Mouse (Mus musculus) layer of hippocampus, postnatal 10 days (tissue): Measurements from ENCODE around the gene Sntg2. TPM values are rescaled to one million over a fixed set of nuclear protein-coding genes. Genes with fewer than 3 reads are reported as not detected.
A peak's percentile ranks its signal among the peaks of the same experiment; 100 is the strongest.

Experiments used
- DNase-seq, 2 experiments: peaks; one replicate each; pipeline ENCODE4 v3.0.0; 2021; ENCODE audit warnings: low spot score in 2 of 2
- long read RNA-seq: library from polyadenylated mRNA; stranded (forward); transcript quantifications from one replicate; pipeline ENCODE4 v2.0.0, GENCODE M21; 2023
- total RNA-seq, 2 experiments: library from RNA; stranded (reverse); gene quantifications; 2 replicates each; pipeline ENCODE4 v1.2.3; 2021

Sntg2 gene
- total RNA-seq, result 1 to 10 TPM; 6.4 to 6.6 TPM
- long read RNA-seq, partial matches to known transcripts, result 2 of 8 reads
- long read RNA-seq, other reads (novel, unspliced or antisense), result 2 of 8 reads

- peak; percentile 74 to 86 for DNase-seq
Measured at GRCm38 (mm10) chr12:30372933-30373501, at the start of gene Sntg2. Gene Sntg2, minus strand, starts transcription at chr12:30373375.

DNA sequence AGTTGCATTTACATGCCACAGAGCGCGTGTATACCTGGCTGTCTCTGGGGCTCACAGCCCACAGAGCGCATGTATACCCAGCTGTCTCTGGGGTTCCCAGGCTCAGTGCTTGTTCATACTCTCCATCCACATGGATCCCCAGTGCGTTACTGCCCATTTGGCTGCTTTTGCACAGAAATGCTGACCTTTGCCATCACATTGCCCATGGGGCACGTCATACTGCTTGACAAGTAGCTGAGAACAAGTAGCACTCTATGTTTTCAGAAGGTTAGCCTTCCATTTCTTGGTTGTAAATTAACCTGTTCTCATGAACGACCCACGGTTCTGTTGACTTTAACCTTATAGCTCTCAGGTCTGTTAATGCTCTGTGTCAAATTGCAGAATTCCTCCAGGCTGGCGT lies 43.4 kb upstream of the Sntg2 start:
- DNase-seq, result no peak

- DNase-seq, result no peak
Measured at GRCm38 (mm10) chr12:30415981-30416380, 42.8 kb upstream of the Sntg2 start.

- no peak for DNase-seq
Measured at GRCm38 (mm10) chr12:30402651-30403050, 29.5 kb upstream of the Sntg2 start.

DNA sequence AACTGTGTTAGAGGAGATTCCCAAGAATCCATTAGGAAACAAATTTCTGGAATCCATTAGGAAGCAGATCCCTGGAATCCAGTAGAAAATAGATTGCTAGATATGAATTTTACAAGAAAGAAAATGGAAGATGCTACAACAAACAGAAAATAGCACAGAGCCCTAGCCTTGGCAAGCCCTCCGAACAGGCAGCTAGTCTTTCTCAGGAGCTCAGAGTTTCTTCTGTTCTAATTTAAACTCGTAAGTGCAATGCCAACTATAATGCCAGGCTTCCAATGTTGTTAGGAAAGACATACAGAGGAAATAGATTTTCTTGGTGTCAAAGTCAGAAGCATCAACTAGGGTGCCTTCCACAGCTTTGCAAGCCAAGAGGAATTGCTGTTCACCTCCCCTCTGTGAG lies 27.4 kb upstream of the Sntg2 start:
- no peak for DNase-seq

DNA sequence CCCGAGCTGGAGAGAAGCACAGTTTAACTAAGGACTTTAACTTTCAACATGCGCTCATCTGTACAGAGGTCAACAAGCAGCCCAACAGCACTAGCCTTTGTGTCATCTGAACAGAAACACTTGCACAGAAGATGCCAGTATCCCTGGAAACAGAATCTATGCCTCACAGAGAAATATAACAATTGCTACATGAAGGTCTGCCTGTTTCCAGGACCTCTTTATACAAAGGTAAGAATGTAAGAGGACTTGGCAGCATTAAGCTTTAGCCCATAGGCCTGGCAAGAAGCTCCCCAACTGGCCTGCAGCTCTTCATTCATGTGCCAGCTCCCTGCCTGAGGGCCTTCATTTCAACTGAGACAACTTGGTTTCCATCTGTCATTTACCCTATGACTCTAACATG lies 26.9 kb upstream of the Sntg2 start:
- DNase-seq, result no peak

GRCm38 (mm10) chr12:30372293-30372692 lies 882 bp downstream of the Sntg2 start:
- DNase-seq, result no peak

- DNase-seq, result peak; percentile 94 to 95
Measured at GRCm38 (mm10) chr12:30369786-30370185, 3.4 kb downstream of the Sntg2 start.

GRCm38 (mm10) chr12:30369141-30369540 lies 4.0 kb downstream of the Sntg2 start:
- DNase-seq, result no peak

DNA sequence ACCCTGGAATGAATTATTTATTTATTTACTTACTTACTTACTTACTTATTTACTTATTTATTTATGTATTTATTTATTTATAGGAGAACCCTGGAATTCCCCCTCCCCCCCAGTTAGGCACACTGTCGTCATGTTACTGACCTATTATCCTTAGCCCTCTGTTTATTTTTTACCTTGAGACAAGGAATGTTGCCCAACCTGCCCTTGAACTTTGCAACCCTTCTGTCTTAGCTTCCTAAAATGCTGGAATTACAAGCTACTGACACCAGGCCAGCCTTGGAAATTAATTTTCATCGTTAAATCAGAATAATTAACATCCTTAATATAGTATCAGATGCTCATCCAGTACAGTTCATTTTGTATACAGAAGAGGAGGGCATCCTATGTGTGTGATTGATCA lies 10.9 kb downstream of the Sntg2 start:
- DNase-seq, result no peak

GRCm38 (mm10) chr12:30357666-30358065 lies 15.5 kb downstream of the Sntg2 start:
- no peak for DNase-seq

DNA sequence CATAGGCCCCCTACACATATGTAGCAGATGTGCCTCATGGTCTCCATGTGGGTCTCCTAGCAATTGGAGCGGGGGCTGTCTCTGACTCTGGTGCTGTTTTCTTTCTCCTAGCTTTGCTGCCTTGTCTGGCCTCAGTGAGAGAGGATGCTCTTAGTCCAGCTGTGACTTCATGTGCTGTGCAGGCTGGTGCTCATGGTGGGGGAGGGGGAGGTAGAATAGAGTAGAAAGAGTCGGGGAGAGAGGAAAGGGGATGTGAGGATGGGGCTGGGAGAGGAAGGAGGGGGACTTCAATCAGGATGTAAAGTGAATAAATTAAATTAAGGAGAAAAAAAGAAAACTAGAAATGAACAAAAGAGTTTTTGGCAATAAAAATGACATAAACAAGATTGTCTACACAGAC lies 20.8 kb downstream of the Sntg2 start:
- no peak for DNase-seq

- no peak for DNase-seq
Measured at GRCm38 (mm10) chr12:30348036-30348435, 25.1 kb downstream of the Sntg2 start.

GRCm38 (mm10) chr12:30347284-30347683 lies 25.9 kb downstream of the Sntg2 start:
- DNase-seq, result no peak

DNA sequence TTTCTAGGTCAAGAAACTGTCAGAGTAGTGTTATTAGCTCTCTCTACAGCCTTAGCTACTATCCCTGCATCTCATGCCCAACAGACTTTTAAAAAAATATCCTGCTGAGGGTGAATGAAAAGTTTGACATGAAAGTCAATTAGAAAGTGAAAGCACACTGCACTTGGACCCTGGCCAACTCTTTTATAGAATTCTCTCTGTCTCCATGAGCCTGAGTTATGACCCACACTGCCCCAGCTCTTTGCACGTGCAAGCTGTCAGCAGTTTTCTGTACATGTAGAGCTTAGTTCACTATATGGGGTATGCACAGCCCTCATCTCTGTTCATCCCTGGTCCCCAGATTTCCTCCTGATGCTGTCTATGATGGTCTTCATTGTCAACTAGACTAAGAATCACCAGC lies 28.4 kb downstream of the Sntg2 start:
- DNase-seq, result no peak

- DNase-seq, result no peak
Measured at GRCm38 (mm10) chr12:30336301-30336700, 36.9 kb downstream of the Sntg2 start.

GRCm38 (mm10) chr12:30334502-30334901 lies 38.7 kb downstream of the Sntg2 start:
- DNase-seq, result no peak

DNA sequence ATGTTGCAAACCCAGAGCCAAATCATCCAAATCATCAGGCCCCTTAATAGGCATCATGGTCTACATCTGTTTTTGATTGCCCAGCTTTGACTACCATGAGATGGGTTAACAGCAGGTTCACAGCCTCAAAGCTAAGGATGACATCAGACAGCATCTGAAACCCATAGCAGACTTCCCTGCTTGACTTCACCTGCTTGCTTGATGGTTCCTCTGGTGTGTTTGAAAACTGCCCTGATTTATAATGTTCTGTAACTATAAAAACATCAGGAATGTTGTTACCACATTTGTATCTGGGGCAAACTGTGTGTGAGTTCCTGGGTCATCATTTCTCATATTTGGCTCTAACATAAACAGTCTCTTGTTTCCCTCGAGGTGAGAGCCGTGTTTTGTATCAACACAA lies 55.2 kb downstream of the Sntg2 start:
- DNase-seq, result no peak

- DNase-seq, result no peak
Measured at GRCm38 (mm10) chr12:30313021-30313420, 60.2 kb downstream of the Sntg2 start.

GRCm38 (mm10) chr12:30308197-30308939 lies 64.8 kb downstream of the Sntg2 start:
- DNase-seq, result peak in 1 of 2 experiments; percentile 19

DNA sequence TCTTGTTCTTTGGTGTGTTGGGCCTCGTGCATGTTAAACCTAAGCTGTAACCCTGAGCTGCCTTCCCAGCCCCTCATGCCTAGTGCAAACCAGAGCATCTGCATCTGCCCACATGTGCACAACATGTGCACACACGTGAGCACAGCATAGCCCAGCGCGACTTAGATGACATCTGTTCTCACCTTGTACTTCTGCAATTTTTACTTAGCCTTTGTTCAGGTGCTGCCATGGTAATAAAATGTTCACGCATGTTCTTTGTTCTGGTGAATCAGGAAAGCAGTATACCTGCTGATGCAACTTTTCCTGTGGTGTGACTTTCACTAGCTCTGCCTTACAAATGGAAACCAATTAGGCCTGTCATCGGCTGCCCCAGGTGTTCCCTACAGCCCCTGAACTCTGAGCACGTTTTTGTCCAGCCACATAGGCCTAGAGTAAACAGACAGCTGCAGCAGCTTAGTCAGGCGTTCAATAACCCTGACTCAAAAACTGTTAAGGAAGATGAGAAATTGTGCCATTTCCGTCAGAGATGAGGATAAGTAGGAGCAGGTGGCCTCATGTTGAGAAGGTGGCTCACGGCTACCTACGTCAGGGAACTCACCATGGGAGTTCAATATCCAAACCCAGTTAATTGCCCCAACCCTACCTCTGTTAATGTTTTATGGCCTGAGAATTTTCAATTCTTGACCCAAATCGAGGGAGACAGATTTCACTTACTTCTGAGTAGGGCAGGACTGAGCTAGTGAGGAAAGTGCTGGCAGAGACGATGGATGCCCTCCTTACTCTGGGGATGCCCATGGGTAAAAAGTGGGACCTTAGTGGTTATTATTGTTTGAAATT lies 80.2 kb downstream of the Sntg2 start:
- DNase-seq, result no peak
